ENCODE assay signal across 8 mouse cellular contexts in the genomic region with DNA sequence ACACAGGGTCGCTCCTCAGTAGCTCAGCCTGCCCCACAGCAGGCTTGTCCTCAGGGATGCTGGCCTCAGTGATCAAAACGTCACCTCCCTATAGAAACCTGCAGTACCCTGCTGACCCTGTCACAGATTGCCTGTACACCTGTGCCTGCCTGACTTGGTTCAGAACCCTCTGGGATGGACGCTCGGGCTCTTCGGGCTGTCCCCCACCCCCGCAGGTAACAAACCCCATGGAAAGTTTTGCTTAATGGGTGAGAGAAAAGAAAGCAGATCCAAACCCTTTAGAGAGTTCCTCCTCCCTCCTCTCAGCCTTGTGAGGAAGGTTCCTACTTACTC. TPM values are rescaled to one million over a fixed set of nuclear protein-coding genes. Genes with fewer than 3 reads are reported as not detected.
A peak's percentile ranks its signal among the peaks of the same experiment; 100 is the strongest.
DNase-seq lines count a peak whose midpoint lies in the region; ATAC-seq and TF ChIP-seq lines count a peak whose summit lies in the region.

No protein-coding gene starts in this region.

- peak; percentile 54; the same call in 1 of the 2 replicates for ATAC-seq in cerebellum, adult (ENCODE audit: insufficient number of reproducible peaks, low FRiP score, low TSS enrichment)
- peak; percentile 13 for ATAC-seq in lung, postnatal 0 days
- ATAC-seq in limb, embryonic 12.5 days (ENCODE audit: insufficient number of reproducible peaks, insufficient read depth, low FRiP score, low TSS enrichment, low read depth), result no peak
- ATAC-seq in stomach, embryonic 14.5 days (ENCODE audit: insufficient number of reproducible peaks, insufficient read depth, low FRiP score, low read depth), result 0 out of 2 replicates have a peak, but pooled peaks have one; percentile 15

- TF ChIP-seq EP300 in lung, postnatal 0 days (IDR thresholded peaks at IDR 0.05), result no peak

- no peak for TF ChIP-seq CTCF in lung, postnatal 0 days (IDR thresholded peaks at IDR 0.05)

- WGBS in lung, postnatal 0 days, result 31% methylated on average over 6 of the region's 6 CpGs
- 21% methylated on average over 6 of the region's 6 CpGs for WGBS in limb, embryonic 12.5 days
- 31% methylated on average over 6 of the region's 6 CpGs for WGBS in stomach, embryonic 14.5 days

- no peaks in the 10 kb centered on the region for H3K27me3 ChIP-seq in lung, postnatal 0 days (replicated peaks; ENCODE audit: insufficient read depth, low read length)
- peaks cover 20% of the 10 kb centered on the region for H3K27me3 ChIP-seq in limb, embryonic 12.5 days
- no peaks in the 10 kb centered on the region for H3K27me3 ChIP-seq in stomach, embryonic 14.5 days (ENCODE audit: control insufficient read depth, insufficient read depth, low read length)

- H3K4me3 ChIP-seq in lung, postnatal 0 days (ENCODE audit: low read depth, low read length), result no peak overlapping the region
- peak overlapping the region; percentile 21 for H3K4me3 ChIP-seq in limb, embryonic 12.5 days (replicated peaks)
- no peak overlapping the region; the same call in 1 of the 2 replicates for H3K4me3 ChIP-seq in stomach, embryonic 14.5 days (ENCODE audit: low read depth, low read length)

- no peak for DNase-seq in cerebellum, adult 9-10 months
- DNase-seq in lung, postnatal 0 days (ENCODE audit: low spot score), result no peak
- no peak for DNase-seq in lung, adult 18-20 months
- no peak for DNase-seq in right cerebral cortex, postnatal 36 days (ENCODE audit: low spot score in 2 of 2)
- DNase-seq in urinary bladder, postnatal 4 days (ENCODE audit: low spot score in 2 of 2), result no peak

- no peaks in the 10 kb centered on the region for H3K36me3 ChIP-seq in lung, postnatal 0 days (ENCODE audit: insufficient read depth, low read length)
- H3K36me3 ChIP-seq in limb, embryonic 12.5 days, result no peaks in the 10 kb centered on the region
- H3K36me3 ChIP-seq in stomach, embryonic 14.5 days (ENCODE audit: control insufficient read depth, insufficient read depth, low read length), result no peaks in the 10 kb centered on the region

- 0 out of 2 replicates have a peak overlapping the region, but pooled peaks have one; percentile 25 for H3K4me2 ChIP-seq in lung, postnatal 0 days (replicated peaks; ENCODE audit: low read depth, low read length)
- peak overlapping the region; percentile 55 for H3K4me2 ChIP-seq in limb, embryonic 12.5 days
- peak overlapping the region; percentile 47 for H3K4me2 ChIP-seq in stomach, embryonic 14.5 days (replicated peaks; ENCODE audit: low read depth, low read length)

- no peaks in the 10 kb centered on the region for H3K9me3 ChIP-seq in lung, postnatal 0 days (ENCODE audit: low read length)
- peaks cover 8% of the 10 kb centered on the region; the same call in 1 of the 2 replicates for H3K9me3 ChIP-seq in limb, embryonic 12.5 days
- no peaks in the 10 kb centered on the region for H3K9me3 ChIP-seq in stomach, embryonic 14.5 days (ENCODE audit: control insufficient read depth, low read depth, low read length)

- no peaks in the 10 kb centered on the region for H3K4me1 ChIP-seq in lung, postnatal 0 days (ENCODE audit: insufficient read depth, low read depth, low read length)
- peaks cover 32% of the 10 kb centered on the region for H3K4me1 ChIP-seq in limb, embryonic 12.5 days (replicated peaks)
- peaks cover 17% of the 10 kb centered on the region; the same call in 1 of the 2 replicates for H3K4me1 ChIP-seq in stomach, embryonic 14.5 days (ENCODE audit: control insufficient read depth, insufficient read depth, low read length)

- no peak overlapping the region for H3K9ac ChIP-seq in lung, postnatal 0 days (replicated peaks; ENCODE audit: low read depth)
- H3K9ac ChIP-seq in limb, embryonic 12.5 days (replicated peaks), result peak overlapping the region; percentile 46; the same call in 1 of the 2 replicates
- no peak overlapping the region for H3K9ac ChIP-seq in stomach, embryonic 14.5 days (replicated peaks; ENCODE audit: low read depth, low read length)

- no peak overlapping the region for H3K27ac ChIP-seq in lung, postnatal 0 days (ENCODE audit: low read length)
- 0 out of 2 replicates have a peak overlapping the region, but pooled peaks have one; percentile 78 for H3K27ac ChIP-seq in limb, embryonic 12.5 days
- H3K27ac ChIP-seq in stomach, embryonic 14.5 days (ENCODE audit: low read length), result no peak overlapping the region

RNA-seq across cellular contexts. Expression of a gene that starts 10.2 kb away (rescaled TPM):
- 4.6 and 5.0 TPM in 2 replicates for polyA plus RNA-seq in lung, postnatal 0 days (2015; fragmentation: Nextera tagmentation; extraction: Ambion mirVana)
- 11.5 and 11.9 TPM in 2 replicates for polyA plus RNA-seq in limb, embryonic 12.5 days (2016; fragmentation: Nextera tagmentation; extraction: Ambion mirVana)
- polyA plus RNA-seq in stomach, embryonic 14.5 days (2014; fragmentation: Nextera tagmentation; extraction: Ambion mirVana), result 10.7 and 10.8 TPM in 2 replicates

RNA-seq across cellular contexts. Expression of a gene that starts 25.1 kb away (rescaled TPM):
- 73.9 and 89.3 TPM in 2 replicates for polyA plus RNA-seq in lung, postnatal 0 days (2015; fragmentation: Nextera tagmentation; extraction: Ambion mirVana)
- 3.7 and 4.3 TPM in 2 replicates for polyA plus RNA-seq in limb, embryonic 12.5 days (2016; fragmentation: Nextera tagmentation; extraction: Ambion mirVana)
- 5.9 and 7.3 TPM in 2 replicates for polyA plus RNA-seq in stomach, embryonic 14.5 days (2014; fragmentation: Nextera tagmentation; extraction: Ambion mirVana)
